Mouse (Mus musculus) midbrain, embryonic 15.5 days (tissue): Measurements from ENCODE around the gene Usp36. TPM values are rescaled to one million over a fixed set of nuclear protein-coding genes. Genes with fewer than 3 reads are reported as not detected.
"Not testable (repeated sequence)": the region's sequence is repeated elsewhere in the genome, so short reads cannot be mapped to it uniquely, and the experiment has no call there.

ENCODE experiments used
- ATAC-seq: fragments of 200-750 bp; cut with Nextera tagmentation; replicated peaks from 2 replicates; pipeline ENCODE4 v1.8.0; 2017; ENCODE audit warnings: moderate TSS enrichment
- H3K27ac ChIP-seq: fragments of 300-500 bp; sonication (generic); 2 replicates; pipeline ENCODE4 v1.5.1; 2015; ENCODE audit warnings: mild to moderate bottlenecking, inconsistent platforms
- H3K27me3 ChIP-seq: fragments of 300-500 bp; sonication (generic); replicated peaks from 2 replicates; pipeline ENCODE4 v1.6.1; 2015; ENCODE audit warnings: inconsistent platforms
- H3K36me3 ChIP-seq: fragments of 300-500 bp; sonication (generic); replicated peaks from 2 replicates; pipeline ENCODE4 v1.6.1; 2015; ENCODE audit warnings: inconsistent platforms
- H3K4me1 ChIP-seq: fragments of 300-500 bp; sonication (generic); 2 replicates; pipeline ENCODE4 v1.6.1; 2015; ENCODE audit warnings: inconsistent platforms
- H3K4me2 ChIP-seq: fragments of 300-500 bp; sonication (generic); 2 replicates; pipeline ENCODE4 v1.6.1; 2015; ENCODE audit warnings: inconsistent platforms, mild to moderate bottlenecking, moderate library complexity
- H3K4me3 ChIP-seq: fragments of 300-500 bp; sonication (generic); 2 replicates; pipeline ENCODE4 v1.5.1; 2015; ENCODE audit warnings: mild to moderate bottlenecking, inconsistent platforms
- H3K9ac ChIP-seq: fragments of 300-500 bp; sonication (generic); 2 replicates; pipeline ENCODE4 v1.6.1; 2015; ENCODE audit warnings: mild to moderate bottlenecking, inconsistent platforms
- H3K9me3 ChIP-seq: fragments of 300-500 bp; sonication (generic); 2 replicates; pipeline ENCODE4 v1.6.1; 2016; ENCODE audit warnings: inconsistent platforms
- WGBS: fragments of 180-500 bp; shearing (Covaris S2); methylation state at CpG from one replicate; pipeline ENCODE4 v1.1.7; 2015; ENCODE audit warnings: mixed read lengths; 5-methylcytosine and 5-hydroxymethylcytosine counted together
- polyA plus RNA-seq: library from polyadenylated mRNA; unstranded; fragments of >200 nt; fragmentation: Nextera tagmentation; extraction: Ambion mirVana; gene quantifications from 2 replicates; pipeline ENCODE4 v1.2.1, GENCODE M21; 2015

Usp36 gene
- polyA plus RNA-seq, 1 experiment from 2014 or later = 23.1 TPM

DNA sequence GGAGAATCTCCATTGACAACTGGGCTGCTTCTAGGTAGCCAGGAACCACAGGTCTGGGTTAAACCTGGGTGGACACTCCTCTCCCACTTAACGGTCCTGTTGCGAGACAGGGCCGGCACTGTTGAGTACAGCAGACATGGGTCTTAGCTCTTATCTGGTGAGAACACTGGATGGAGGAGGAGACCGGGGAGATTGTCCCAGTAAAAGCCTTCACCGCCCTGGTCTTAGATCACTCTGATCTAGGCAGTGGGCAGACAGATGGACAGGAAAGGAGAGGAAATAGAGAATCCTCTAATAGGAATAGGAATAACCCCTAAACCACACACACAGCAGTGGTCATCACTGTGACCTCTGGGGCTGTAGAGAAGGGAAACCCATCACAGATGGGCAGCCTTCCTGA, 33.9 kb upstream of the Usp36 start:
- no peak for ATAC-seq
- 92% methylated on average over 5 of the region's 5 CpGs for WGBS

DNA sequence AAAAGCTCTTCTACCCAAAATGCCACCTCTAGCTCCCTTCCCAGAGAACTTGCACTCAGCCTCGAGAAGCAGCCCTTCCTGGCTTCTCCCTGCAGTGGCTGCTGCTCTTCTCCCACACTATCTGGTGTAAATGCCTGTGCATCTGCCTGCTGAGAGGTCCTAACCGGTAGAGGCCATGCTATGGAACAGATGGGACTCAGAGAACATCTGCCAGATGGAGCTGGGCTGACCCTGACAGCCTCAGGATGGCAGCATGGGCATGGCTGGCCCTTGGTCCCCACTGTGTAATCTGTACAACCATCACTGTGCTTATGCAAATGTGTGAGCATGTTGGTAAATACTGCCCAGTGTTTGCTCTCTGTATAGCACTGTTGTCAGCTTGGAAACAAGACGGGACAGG, 32.6 kb upstream of the Usp36 start:
- Histone ChIP-seq H3K27me3 (no peaks in the 10 kb centered on the region), H3K36me3 (peaks cover 10% of the 10 kb centered on the region), H3K4me2 (no peak overlapping the region), H3K27ac (no peak overlapping the region), H3K4me1 (peaks cover 35% of the 10 kb centered on the region), H3K9me3 (no peaks in the 10 kb centered on the region), H3K4me3 (no peak overlapping the region), H3K9ac (no peak overlapping the region)
- ATAC-seq = no peak
- 50% methylated on average over 3 of the region's 3 CpGs for WGBS

More for the DNA sequence above, 33.9 kb upstream of the Usp36 start:
- Histone ChIP-seq H3K9me3 (no peaks in the 10 kb centered on the region), H3K4me3 (no peak overlapping the region), H3K4me1 (peaks cover 45% of the 10 kb centered on the region), H3K27ac (no peak overlapping the region), H3K36me3 (peaks cover 1% of the 10 kb centered on the region), H3K4me2 (no peak overlapping the region), H3K27me3 (no peaks in the 10 kb centered on the region), H3K9ac (no peak overlapping the region)

DNA sequence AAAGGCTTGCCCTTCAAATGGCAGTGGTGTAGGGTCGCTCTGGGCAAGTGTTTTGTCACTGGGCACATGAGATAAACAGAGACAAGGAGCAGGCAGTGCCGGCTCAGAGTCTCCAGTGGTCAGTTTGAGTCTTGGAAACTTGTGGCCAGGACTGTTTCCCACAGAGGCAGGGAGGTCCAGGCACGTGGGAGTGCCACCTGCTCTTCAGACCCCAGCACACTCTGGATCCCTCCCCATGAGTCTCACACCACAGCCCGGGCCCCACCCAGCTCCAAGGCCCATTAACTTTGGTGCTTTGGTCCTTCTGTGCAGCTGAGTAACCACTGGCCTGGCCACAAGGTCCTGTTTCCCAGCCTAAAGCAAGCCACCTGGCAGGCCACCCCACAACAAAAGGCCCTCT, 31.9 kb upstream of the Usp36 start:
- Histone ChIP-seq H3K27me3 (no peaks in the 10 kb centered on the region), H3K36me3 (peaks cover 10% of the 10 kb centered on the region), H3K9ac (no peak overlapping the region), H3K27ac (peak overlapping the region; percentile 40; the same call in 1 of the 2 replicates), H3K9me3 (no peaks in the 10 kb centered on the region), H3K4me1 (peaks cover 28% of the 10 kb centered on the region), H3K4me2 (no peak overlapping the region), H3K4me3 (no peak overlapping the region)
- no peak for ATAC-seq
- WGBS = 72% methylated on average over 4 of the region's 4 CpGs

DNA sequence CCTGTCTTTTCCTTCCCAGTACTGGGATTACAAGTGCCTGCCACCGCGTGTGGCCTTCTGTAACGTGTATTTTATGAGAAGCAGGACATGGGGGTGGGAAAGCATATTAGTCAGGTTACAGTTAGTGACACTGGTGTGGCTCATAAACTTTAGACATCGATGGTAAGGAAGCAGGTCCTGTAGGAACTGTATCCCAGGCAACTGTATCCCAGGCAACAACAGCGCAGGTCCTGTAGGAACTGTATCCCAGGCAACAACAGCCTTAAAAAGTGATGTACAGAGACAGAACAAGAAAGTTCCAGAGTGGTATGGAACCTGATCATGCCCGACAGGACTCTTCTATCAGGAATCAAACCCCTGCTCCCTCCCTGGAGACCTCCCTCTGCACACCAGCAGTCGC, 31.5 kb upstream of the Usp36 start:
- H3K4me2 ChIP-seq = no peak overlapping the region
- peaks cover 23% of the 10 kb centered on the region for H3K4me1 ChIP-seq
- no peaks in the 10 kb centered on the region for H3K9me3 ChIP-seq
- H3K27me3 ChIP-seq = no peaks in the 10 kb centered on the region
- H3K27ac ChIP-seq = peak overlapping the region; percentile 40; the same call in 1 of the 2 replicates
- peaks cover 10% of the 10 kb centered on the region for H3K36me3 ChIP-seq
- no peak overlapping the region for H3K9ac ChIP-seq
- WGBS = 59% methylated on average over 7 of the region's 7 CpGs
- no peak overlapping the region for H3K4me3 ChIP-seq
- no peak for ATAC-seq

DNA sequence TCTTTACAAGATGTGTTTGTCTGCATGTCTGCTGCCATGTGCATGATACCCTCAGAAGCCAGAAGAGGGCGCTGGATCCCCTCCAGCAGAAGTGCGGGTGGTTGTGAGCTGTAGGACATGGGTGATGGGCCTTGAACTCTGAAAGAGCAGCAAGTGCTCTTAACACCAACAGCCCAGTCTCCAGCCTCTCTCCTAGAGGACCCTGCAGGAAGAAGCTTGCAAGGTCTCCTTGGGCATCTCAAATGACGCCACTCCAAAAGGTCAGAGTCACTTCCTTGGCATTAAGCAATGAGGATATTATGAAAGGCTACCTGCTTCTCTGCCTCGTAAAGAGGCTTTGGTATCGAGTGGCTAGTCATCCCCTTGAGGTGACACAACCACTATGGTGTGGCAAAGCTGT, 28.6 kb upstream of the Usp36 start:
- H3K4me1 ChIP-seq = peaks cover 22% of the 10 kb centered on the region
- H3K4me2 ChIP-seq = no peak overlapping the region
- peaks cover 10% of the 10 kb centered on the region for H3K36me3 ChIP-seq
- H3K27ac ChIP-seq = no peak overlapping the region
- no peak overlapping the region for H3K4me3 ChIP-seq
- H3K9ac ChIP-seq = no peak overlapping the region
- no peak for ATAC-seq
- no peaks in the 10 kb centered on the region for H3K27me3 ChIP-seq
- 69% methylated on average over 5 of the region's 5 CpGs for WGBS
- no peaks in the 10 kb centered on the region for H3K9me3 ChIP-seq

DNA sequence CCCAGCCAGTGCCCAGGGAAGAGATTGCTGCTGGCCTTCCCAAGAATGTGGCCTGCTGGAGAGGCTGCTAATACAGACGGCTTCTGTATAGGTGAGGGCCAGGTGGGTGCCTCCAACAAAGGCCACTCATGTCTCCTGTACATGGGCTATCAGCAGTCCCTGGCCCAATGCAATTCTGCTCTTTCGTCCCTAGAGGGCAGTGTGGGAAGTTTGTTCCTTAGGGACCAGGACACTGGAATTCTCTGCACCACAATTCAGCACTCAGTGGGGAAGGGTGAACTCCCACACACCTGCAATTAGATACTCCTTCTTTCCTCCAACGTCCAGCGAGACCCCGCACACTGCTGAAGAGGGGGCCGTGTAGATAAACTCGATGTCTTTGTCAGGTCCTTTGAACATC, 27.1 kb upstream of the Usp36 start:
- ATAC-seq = 0 out of 2 replicates have a peak, but pooled peaks have one; percentile 17
- Histone ChIP-seq H3K4me1 (peaks cover 16% of the 10 kb centered on the region), H3K27ac (no peak overlapping the region), H3K4me2 (no peak overlapping the region), H3K9me3 (no peaks in the 10 kb centered on the region), H3K36me3 (peaks cover 10% of the 10 kb centered on the region), H3K9ac (no peak overlapping the region), H3K4me3 (no peak overlapping the region), H3K27me3 (no peaks in the 10 kb centered on the region)
- WGBS = 26% methylated on average over 7 of the region's 7 CpGs

DNA sequence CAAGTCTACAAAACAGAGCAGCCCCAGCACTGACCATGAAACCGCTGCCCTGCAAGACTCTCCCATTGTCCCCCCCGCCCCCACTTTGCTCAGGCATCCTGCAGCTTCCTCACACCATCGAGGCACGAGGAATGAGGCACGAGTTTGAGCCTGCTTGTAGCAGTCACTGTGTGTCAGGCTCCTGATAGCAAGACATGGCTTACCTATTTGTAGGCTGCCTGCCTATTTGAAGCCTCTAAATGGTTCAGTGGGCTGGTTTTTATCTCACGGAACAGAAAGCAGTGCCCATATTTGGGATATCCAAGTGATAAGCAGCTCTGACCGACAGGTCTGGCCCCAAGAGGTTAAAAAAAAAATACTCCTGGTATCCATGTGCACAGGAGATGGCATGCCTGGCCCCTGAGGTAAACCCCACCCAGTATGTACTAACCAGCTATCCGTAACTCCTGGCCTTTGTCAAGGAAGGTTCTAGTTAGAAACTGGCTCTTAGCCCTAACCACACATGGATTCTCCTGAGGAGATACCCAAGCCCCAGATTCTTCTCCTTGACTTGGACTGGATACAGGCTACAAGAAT, 26.3 kb upstream of the Usp36 start:
- no peaks in the 10 kb centered on the region for H3K9me3 ChIP-seq
- WGBS = 87% methylated on average over 8 of the region's 8 CpGs
- no peak overlapping the region for H3K9ac ChIP-seq
- H3K27ac ChIP-seq = no peak overlapping the region
- peaks cover 8% of the 10 kb centered on the region; the same call in 1 of the 2 replicates for H3K4me1 ChIP-seq
- H3K4me3 ChIP-seq = no peak overlapping the region
- no peak overlapping the region for H3K4me2 ChIP-seq
- H3K36me3 ChIP-seq = peaks cover 10% of the 10 kb centered on the region
- H3K27me3 ChIP-seq = no peaks in the 10 kb centered on the region
- ATAC-seq = no peak

DNA sequence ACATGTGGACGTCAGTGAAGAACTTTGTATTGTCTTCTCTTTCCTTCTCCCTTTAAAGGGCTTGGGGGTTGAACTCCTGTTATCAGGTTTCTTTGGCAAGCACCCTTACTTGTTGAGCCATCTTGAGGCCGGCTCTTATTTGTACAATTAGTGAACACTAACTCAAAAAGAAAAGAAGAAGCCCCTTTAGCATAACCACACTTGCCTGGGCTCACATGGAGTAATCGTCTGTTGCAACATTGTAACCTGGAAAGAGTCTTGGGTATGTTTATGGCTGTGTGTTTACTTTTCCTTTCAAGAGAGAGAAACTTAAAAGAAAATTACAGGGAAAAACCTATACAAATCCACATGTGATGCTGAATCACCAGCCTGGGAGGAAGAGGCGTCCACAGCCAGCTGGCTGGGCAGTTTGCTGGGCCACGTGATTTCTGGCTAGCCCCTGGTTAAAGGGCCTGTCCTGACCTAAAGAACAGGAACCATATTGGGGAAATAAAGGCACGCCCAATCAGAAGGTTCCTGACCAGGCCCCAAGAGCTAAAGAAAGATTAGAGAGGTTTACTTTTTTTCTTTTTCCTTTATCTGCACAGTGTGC, 22.2 kb upstream of the Usp36 start:
- no peaks in the 10 kb centered on the region for H3K4me1 ChIP-seq
- WGBS = 84% methylated on average over 6 of the region's 6 CpGs
- H3K27ac ChIP-seq = no peak overlapping the region
- no peaks in the 10 kb centered on the region for H3K27me3 ChIP-seq
- H3K36me3 ChIP-seq = peaks cover 25% of the 10 kb centered on the region
- H3K9me3 ChIP-seq = no peaks in the 10 kb centered on the region
- no peak overlapping the region for H3K4me3 ChIP-seq
- ATAC-seq = no peak
- H3K9ac ChIP-seq = no peak overlapping the region
- no peak overlapping the region for H3K4me2 ChIP-seq

DNA sequence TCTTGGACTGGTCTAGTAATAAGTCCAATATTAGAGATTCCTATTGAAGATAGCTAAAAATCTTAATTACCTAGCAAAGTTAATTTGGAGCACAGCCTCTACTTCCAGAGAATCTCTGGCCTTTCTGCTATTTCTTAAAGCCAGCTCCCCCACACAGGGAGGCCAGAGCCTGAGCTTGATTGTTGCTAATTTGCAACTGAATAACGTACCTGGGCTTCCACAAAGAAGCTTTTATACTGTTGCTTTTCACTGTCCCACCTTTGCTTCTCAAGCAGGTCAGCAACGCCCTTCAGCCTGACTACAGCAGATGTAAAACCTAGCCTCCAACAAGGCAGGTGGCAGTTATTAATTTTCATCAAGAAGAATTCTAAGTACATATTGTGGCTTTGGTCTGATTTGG, 17.9 kb upstream of the Usp36 start:
- H3K4me2 ChIP-seq, H3K9me3 ChIP-seq, H3K27ac ChIP-seq, H3K9ac ChIP-seq, ATAC-seq, H3K27me3 ChIP-seq, H3K4me3 ChIP-seq, H3K4me1 ChIP-seq: not testable (repeated sequence)
- H3K36me3 ChIP-seq = peaks cover 30% of the 10 kb centered on the region
- 76% methylated on average over 2 of the region's 2 CpGs for WGBS

DNA sequence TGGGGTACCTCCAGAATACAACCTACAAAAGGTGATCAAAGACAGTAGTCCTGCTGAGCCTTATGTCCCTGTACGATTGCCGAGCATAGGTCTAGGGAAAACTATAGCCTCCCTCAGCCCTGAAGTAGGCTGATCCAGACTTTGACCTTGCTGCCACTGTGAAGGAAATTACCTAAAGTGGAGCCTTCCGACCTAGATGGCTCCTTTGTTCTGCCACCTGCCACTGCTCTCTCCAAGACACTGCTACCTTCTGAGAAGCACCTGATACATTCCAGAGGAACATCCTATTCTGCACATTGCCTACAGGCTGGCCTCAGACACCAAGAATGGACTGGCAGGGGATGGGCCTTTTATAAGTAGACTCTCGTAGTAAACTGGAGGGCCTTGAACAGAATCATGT, 13.9 kb upstream of the Usp36 start:
- H3K4me3 ChIP-seq, H3K9ac ChIP-seq, H3K27ac ChIP-seq, H3K9me3 ChIP-seq, ATAC-seq, H3K4me2 ChIP-seq, H3K27me3 ChIP-seq, H3K4me1 ChIP-seq: not testable (repeated sequence)
- peaks cover 14% of the 10 kb centered on the region; the same call in 1 of the 2 replicates for H3K36me3 ChIP-seq
- WGBS = 95% methylated on average over 4 of the region's 4 CpGs

DNA sequence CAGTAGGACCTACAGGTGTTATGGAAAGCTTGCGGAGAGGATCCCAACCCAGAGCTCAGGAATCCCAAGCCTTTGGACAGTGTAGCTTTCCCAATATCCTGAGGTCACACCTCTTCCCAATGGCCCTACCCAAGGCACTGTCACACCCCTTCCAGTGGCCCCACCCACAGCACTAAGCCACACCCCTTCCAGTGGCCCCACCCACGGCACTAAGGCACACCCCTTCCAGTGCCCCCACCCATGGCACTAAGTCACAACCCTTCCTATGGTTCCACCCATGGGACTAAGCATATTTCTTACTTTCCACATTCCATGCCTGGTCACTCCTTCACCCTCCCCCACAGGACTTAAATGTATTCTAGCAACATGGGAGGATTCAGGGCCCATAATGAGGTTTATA, 8.8 kb upstream of the Usp36 start:
- WGBS = 74% methylated on average over 2 of the region's 2 CpGs
- ATAC-seq = no peak

DNA sequence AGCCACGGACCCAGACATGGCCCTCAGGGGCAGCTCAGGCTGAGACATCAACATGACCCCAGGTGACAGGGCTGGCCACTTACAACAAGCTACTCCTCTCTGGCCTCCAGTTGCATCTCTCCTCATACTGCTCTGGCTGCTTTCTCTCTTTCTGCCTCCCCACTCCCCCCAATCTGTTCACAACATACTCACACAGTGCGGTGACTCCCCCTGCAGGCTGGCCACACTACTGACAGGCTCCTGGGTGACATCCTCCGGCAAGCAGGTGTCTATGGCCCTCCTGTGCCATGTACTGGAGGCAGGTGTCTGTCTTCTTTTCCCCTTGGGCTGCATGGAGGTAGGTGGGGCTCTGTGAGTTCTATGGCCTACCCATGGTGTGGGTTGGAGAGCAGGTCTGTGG, 7.9 kb upstream of the Usp36 start:
- H3K4me1 ChIP-seq = 0 out of 2 replicates have a peak, but pooled peaks cover 3% of the 10 kb centered on the region
- 83% methylated on average over 3 of the region's 3 CpGs for WGBS
- no peak overlapping the region for H3K27ac ChIP-seq
- no peaks in the 10 kb centered on the region for H3K27me3 ChIP-seq
- no peak for ATAC-seq
- H3K9ac ChIP-seq = no peak overlapping the region
- no peak overlapping the region for H3K4me2 ChIP-seq
- H3K9me3 ChIP-seq = no peaks in the 10 kb centered on the region
- H3K4me3 ChIP-seq = no peak overlapping the region
- no peaks in the 10 kb centered on the region for H3K36me3 ChIP-seq

More for the DNA sequence above, 8.8 kb upstream of the Usp36 start:
- H3K36me3 ChIP-seq = 0 out of 2 replicates have a peak, but pooled peaks cover 5% of the 10 kb centered on the region
- no peaks in the 10 kb centered on the region for H3K27me3 ChIP-seq
- no peaks in the 10 kb centered on the region for H3K9me3 ChIP-seq
- no peak overlapping the region for H3K4me3 ChIP-seq
- H3K4me2 ChIP-seq = no peak overlapping the region
- no peak overlapping the region for H3K27ac ChIP-seq
- H3K4me1 ChIP-seq = 0 out of 2 replicates have a peak, but pooled peaks cover 3% of the 10 kb centered on the region
- H3K9ac ChIP-seq = no peak overlapping the region

DNA sequence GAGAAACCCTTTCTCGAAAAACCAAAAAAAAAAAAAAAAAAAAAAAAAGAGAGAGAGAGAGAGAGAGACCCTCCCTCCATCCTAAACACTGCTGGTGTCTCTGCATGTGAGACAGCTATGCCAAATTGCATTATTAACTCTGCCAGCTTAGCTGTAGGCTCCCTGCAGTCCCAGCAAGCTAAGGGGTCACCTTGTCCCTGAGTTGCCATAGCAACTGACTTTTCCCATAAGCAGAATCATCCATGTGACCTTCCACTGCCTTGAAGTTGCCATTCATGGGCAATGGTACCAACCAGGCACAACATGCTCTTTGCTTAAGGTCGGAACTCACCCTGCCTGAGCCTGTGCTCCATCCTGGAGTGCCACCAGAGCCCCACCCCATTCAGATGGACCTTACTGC, 5.0 kb upstream of the Usp36 start:
- ATAC-seq = no peak
- WGBS = 72% methylated on average over 2 of the region's 2 CpGs
- H3K27me3 ChIP-seq = no peaks in the 10 kb centered on the region
- H3K4me3 ChIP-seq = no peak overlapping the region
- no peaks in the 10 kb centered on the region for H3K36me3 ChIP-seq
- H3K9ac ChIP-seq = no peak overlapping the region
- peaks cover 12% of the 10 kb centered on the region for H3K4me1 ChIP-seq
- no peak overlapping the region for H3K4me2 ChIP-seq
- no peaks in the 10 kb centered on the region for H3K9me3 ChIP-seq
- H3K27ac ChIP-seq = peak overlapping the region; percentile 39; the same call in 1 of the 2 replicates
